Mouse (Mus musculus): ENCODE results near the gene Cacna2d3. TPM values are rescaled to one million over a fixed set of nuclear protein-coding genes. Genes with fewer than 3 reads are reported as not detected.

Cacna2d3 gene
- polyA plus RNA-seq, 1 experiment from 2014 or later: 0.45 TPM

DNA sequence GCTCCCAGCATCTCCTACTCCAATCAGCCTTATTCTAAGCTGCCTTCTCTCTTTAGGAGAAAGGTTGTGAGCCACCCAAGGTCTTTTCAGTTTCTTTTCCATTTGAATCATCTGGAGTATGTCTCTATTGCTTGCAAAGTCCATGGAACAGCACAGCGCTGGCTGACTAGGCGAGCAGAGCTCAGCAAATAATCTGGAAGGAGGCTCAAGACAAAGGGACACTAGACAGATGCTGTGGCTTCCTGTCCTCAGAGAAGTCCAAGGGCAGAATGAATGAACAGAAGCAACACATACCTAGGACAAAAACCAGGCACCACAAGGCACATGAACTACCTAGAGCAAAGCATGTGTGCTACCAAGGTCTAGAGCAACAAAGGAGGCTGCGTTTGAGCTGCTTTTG lies 328.8 kb downstream of the Cacna2d3 start:
- 90% methylated on average over 3 of the region's 3 CpGs for whole genome bisulfite sequencing
- H3K4me1 ChIP-seq (ENCODE audit: insufficient read depth): no peaks in the 10 kb centered on the region
- no peak for ATAC-seq (ENCODE audit: insufficient read depth)

GRCm38 (mm10) chr14:29391489-29391888 lies 330.2 kb downstream of the Cacna2d3 start:
- H3K4me2 ChIP-seq: no peak overlapping the region
- H3K9ac ChIP-seq: no peak overlapping the region
- TF ChIP-seq CTCF (IDR thresholded peaks at IDR 0.05; ENCODE audit: low read depth): no peak
- H3K27ac ChIP-seq (ENCODE audit: low read depth): no peak overlapping the region
- no peak for ATAC-seq (ENCODE audit: insufficient read depth)
- no peaks in the 10 kb centered on the region for H3K36me3 ChIP-seq (ENCODE audit: insufficient read depth)
- H3K4me1 ChIP-seq (ENCODE audit: insufficient read depth): no peaks in the 10 kb centered on the region
- WGBS: 63% methylated on average over 2 of the region's 2 CpGs
- no peak overlapping the region for H3K4me3 ChIP-seq (ENCODE audit: low read depth, low read length)
- H3K27me3 ChIP-seq (ENCODE audit: insufficient read depth, low read length): no peaks in the 10 kb centered on the region
- peak; percentile 6 for DNase-seq
- H3K9me3 ChIP-seq (ENCODE audit: low read depth, low read length): no peaks in the 10 kb centered on the region

More for the DNA sequence above, 328.8 kb downstream of the Cacna2d3 start:
- H3K27me3 ChIP-seq (ENCODE audit: insufficient read depth, low read length): no peaks in the 10 kb centered on the region
- H3K4me2 ChIP-seq: no peak overlapping the region
- H3K9ac ChIP-seq: no peak overlapping the region
- no peaks in the 10 kb centered on the region for H3K36me3 ChIP-seq (ENCODE audit: insufficient read depth)
- no peak for DNase-seq
- H3K4me3 ChIP-seq (ENCODE audit: low read depth, low read length): no peak overlapping the region
- TF ChIP-seq CTCF (IDR thresholded peaks at IDR 0.05; ENCODE audit: low read depth): no peak
- H3K27ac ChIP-seq (ENCODE audit: low read depth): no peak overlapping the region
- no peaks in the 10 kb centered on the region for H3K9me3 ChIP-seq (ENCODE audit: low read depth, low read length)

- no peak overlapping the region for H3K9ac ChIP-seq
- H3K4me1 ChIP-seq (ENCODE audit: insufficient read depth): no peaks in the 10 kb centered on the region
- H3K4me3 ChIP-seq (ENCODE audit: low read depth, low read length): no peak overlapping the region
- H3K27me3 ChIP-seq (ENCODE audit: insufficient read depth, low read length): no peaks in the 10 kb centered on the region
- H3K4me2 ChIP-seq: no peak overlapping the region
- no peaks in the 10 kb centered on the region for H3K36me3 ChIP-seq (ENCODE audit: insufficient read depth)
- TF ChIP-seq CTCF (IDR thresholded peaks at IDR 0.05; ENCODE audit: low read depth): no peak
- no peaks in the 10 kb centered on the region for H3K9me3 ChIP-seq (ENCODE audit: low read depth, low read length)
- DNase-seq (peak; percentile 55), ATAC-seq (ENCODE audit: insufficient read depth) (no peak)
- H3K27ac ChIP-seq (ENCODE audit: low read depth): no peak overlapping the region
- 50% methylated on average over 3 of the region's 3 CpGs for WGBS
These were observed 333.9 kb downstream of the Cacna2d3 start for GRCm38 (mm10) chr14:29387761-29388160.

DNA sequence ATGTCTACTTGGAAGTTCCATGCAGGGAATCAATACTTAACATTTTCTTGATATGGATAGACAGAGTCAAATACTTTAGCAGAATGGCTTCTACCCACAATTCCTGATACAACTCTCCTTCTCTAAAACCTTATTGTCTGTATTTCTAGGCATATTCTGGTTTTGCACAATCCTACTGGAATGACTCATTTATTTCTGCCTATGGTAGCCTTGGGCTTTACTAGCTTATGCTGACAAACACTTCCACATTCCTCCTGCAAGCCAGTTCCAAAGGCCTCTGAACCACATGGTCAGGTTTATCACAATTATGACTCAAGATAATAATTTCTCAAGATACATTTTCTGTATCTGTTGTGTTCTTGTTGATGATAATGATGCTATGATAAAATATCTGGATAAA lies 336.2 kb downstream of the Cacna2d3 start:
- H3K4me1 ChIP-seq (ENCODE audit: insufficient read depth): no peaks in the 10 kb centered on the region
- H3K4me2 ChIP-seq: no peak overlapping the region
- no peaks in the 10 kb centered on the region for H3K27me3 ChIP-seq (ENCODE audit: insufficient read depth, low read length)
- no peaks in the 10 kb centered on the region for H3K9me3 ChIP-seq (ENCODE audit: low read depth, low read length)
- no peak overlapping the region for H3K27ac ChIP-seq (ENCODE audit: low read depth)
- ATAC-seq (ENCODE audit: insufficient read depth) (no peak), DNase-seq (no peak)
- no peaks in the 10 kb centered on the region for H3K36me3 ChIP-seq (ENCODE audit: insufficient read depth)
- no peak overlapping the region for H3K9ac ChIP-seq
- TF ChIP-seq CTCF (IDR thresholded peaks at IDR 0.05; ENCODE audit: low read depth): no peak
- no peak overlapping the region for H3K4me3 ChIP-seq (ENCODE audit: low read depth, low read length)

- H3K9me3 ChIP-seq (ENCODE audit: low read depth, low read length): no peaks in the 10 kb centered on the region
- 78% methylated on average over 2 of the region's 2 CpGs for WGBS
- no peak overlapping the region for H3K4me2 ChIP-seq
These were observed 338.9 kb downstream of the Cacna2d3 start for GRCm38 (mm10) chr14:29382786-29383185.

DNA sequence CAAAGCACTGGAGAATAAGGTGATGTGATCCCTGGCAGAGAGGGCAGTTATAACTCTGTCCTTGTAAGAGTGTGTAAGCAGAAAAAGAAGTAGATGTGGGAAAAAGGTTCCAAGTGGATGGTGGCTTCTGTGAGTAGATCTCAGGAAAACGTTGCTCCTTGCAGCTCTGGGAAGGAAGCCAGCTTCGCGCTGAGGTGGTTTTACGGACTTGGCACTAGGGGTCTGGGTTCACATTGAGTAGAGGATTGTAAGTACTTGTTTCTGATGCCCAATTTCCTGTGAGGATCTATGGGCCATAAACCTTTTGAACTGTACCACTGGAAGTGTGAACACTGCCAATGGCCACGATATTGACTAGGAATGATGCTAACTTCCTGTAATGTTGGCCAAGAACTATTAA lies 354.8 kb downstream of the Cacna2d3 start:
- DNase-seq: no peak

More at GRCm38 (mm10) chr14:29382786-29383185, 338.9 kb downstream of the Cacna2d3 start:
- TF ChIP-seq CTCF (IDR thresholded peaks at IDR 0.05; ENCODE audit: low read depth): no peak
- H3K27ac ChIP-seq (ENCODE audit: low read depth): no peak overlapping the region
- H3K9ac ChIP-seq: no peak overlapping the region
- H3K4me3 ChIP-seq (ENCODE audit: low read depth, low read length): no peak overlapping the region
- no peaks in the 10 kb centered on the region for H3K36me3 ChIP-seq (ENCODE audit: insufficient read depth)
- H3K4me1 ChIP-seq (ENCODE audit: insufficient read depth): no peaks in the 10 kb centered on the region
- no peaks in the 10 kb centered on the region for H3K27me3 ChIP-seq (ENCODE audit: insufficient read depth, low read length)
- ATAC-seq (ENCODE audit: insufficient read depth): no peak
- no peak for DNase-seq

GRCm38 (mm10) chr14:29362448-29362847 lies 359.2 kb downstream of the Cacna2d3 start:
- H3K27ac ChIP-seq (ENCODE audit: low read depth): no peak overlapping the region
- DNase-seq (no peak), ATAC-seq (ENCODE audit: insufficient read depth) (no peak)
- 44% methylated on average over 3 of the region's 3 CpGs for WGBS
- no peak overlapping the region for H3K9ac ChIP-seq
- no peaks in the 10 kb centered on the region for H3K4me1 ChIP-seq (ENCODE audit: insufficient read depth)
- H3K27me3 ChIP-seq (ENCODE audit: insufficient read depth, low read length): no peaks in the 10 kb centered on the region
- no peak overlapping the region for H3K4me2 ChIP-seq
- H3K9me3 ChIP-seq (ENCODE audit: low read depth, low read length): no peaks in the 10 kb centered on the region
- H3K4me3 ChIP-seq (ENCODE audit: low read depth, low read length): no peak overlapping the region
- no peak for TF ChIP-seq CTCF (IDR thresholded peaks at IDR 0.05; ENCODE audit: low read depth)
- H3K36me3 ChIP-seq (ENCODE audit: insufficient read depth): no peaks in the 10 kb centered on the region

More for the DNA sequence above, 354.8 kb downstream of the Cacna2d3 start:
- Histone ChIP-seq H3K4me2 (no peak overlapping the region), H3K9me3 (ENCODE audit: low read depth, low read length) (no peaks in the 10 kb centered on the region), H3K27me3 (ENCODE audit: insufficient read depth, low read length) (no peaks in the 10 kb centered on the region), H3K36me3 (ENCODE audit: insufficient read depth) (no peaks in the 10 kb centered on the region), H3K27ac (ENCODE audit: low read depth) (no peak overlapping the region), H3K9ac (no peak overlapping the region), H3K4me3 (ENCODE audit: low read depth, low read length) (no peak overlapping the region), H3K4me1 (ENCODE audit: insufficient read depth) (no peaks in the 10 kb centered on the region)
- WGBS: 81% methylated on average over 5 of the region's 5 CpGs
- ATAC-seq (ENCODE audit: insufficient read depth): no peak
- no peak for TF ChIP-seq CTCF (IDR thresholded peaks at IDR 0.05; ENCODE audit: low read depth)

- 78% methylated on average over 4 of the region's 4 CpGs for WGBS
- no peaks in the 10 kb centered on the region for H3K9me3 ChIP-seq (ENCODE audit: low read depth, low read length)
- DNase-seq: no peak
- no peak overlapping the region for H3K27ac ChIP-seq (ENCODE audit: low read depth)
- H3K9ac ChIP-seq: no peak overlapping the region
- H3K4me2 ChIP-seq: no peak overlapping the region
- H3K36me3 ChIP-seq (ENCODE audit: insufficient read depth): no peaks in the 10 kb centered on the region
- H3K4me1 ChIP-seq (ENCODE audit: insufficient read depth): no peaks in the 10 kb centered on the region
- no peak overlapping the region for H3K4me3 ChIP-seq (ENCODE audit: low read depth, low read length)
- H3K27me3 ChIP-seq (ENCODE audit: insufficient read depth, low read length): no peaks in the 10 kb centered on the region
- no peak for TF ChIP-seq CTCF (IDR thresholded peaks at IDR 0.05; ENCODE audit: low read depth)
- ATAC-seq (ENCODE audit: insufficient read depth): no peak
These were observed 371.0 kb downstream of the Cacna2d3 start for GRCm38 (mm10) chr14:29350627-29351026.
